Mouse (Mus musculus) forebrain, embryonic 10.5 days (tissue): ENCODE measurements around the gene Ccdc130. TPM values are rescaled to one million over a fixed set of nuclear protein-coding genes. Genes with fewer than 3 reads are reported as not detected.
"Not testable (repeated sequence)": the region's sequence is repeated elsewhere in the genome, so short reads cannot be mapped to it uniquely, and the experiment has no call there.

ENCODE experiments used
- DNase-seq: peaks from one replicate; pipeline ENCODE4 v3.0.0-alpha.2; 2017; ENCODE audit warnings: low spot score; ENCODE audit errors: extremely low spot score
- H3K27ac ChIP-seq: fragments of 300-500 bp; sonication (generic); 2 replicates; pipeline ENCODE4 v1.5.1; 2016; ENCODE audit warnings: mild to moderate bottlenecking
- H3K27me3 ChIP-seq: fragments of 300-500 bp; sonication (generic); 2 replicates; pipeline ENCODE4 v1.6.1; 2016; ENCODE audit warnings: mild to moderate bottlenecking; ENCODE audit not compliant: poor library complexity, severe bottlenecking
- H3K36me3 ChIP-seq: fragments of 300-500 bp; sonication (generic); replicated peaks from 2 replicates; pipeline ENCODE4 v1.6.1; 2016; ENCODE audit warnings: mild to moderate bottlenecking, moderate library complexity
- H3K4me1 ChIP-seq: fragments of 300-500 bp; sonication (generic); 2 replicates; pipeline ENCODE4 v1.6.1; 2016
- H3K4me3 ChIP-seq: fragments of 300-500 bp; sonication (generic); 2 replicates; pipeline ENCODE4 v1.5.1; 2016; ENCODE audit warnings: mild to moderate bottlenecking, moderate library complexity
- H3K9me3 ChIP-seq: fragments of 300-500 bp; sonication (generic); 2 replicates; pipeline ENCODE4 v1.6.1; 2016; ENCODE audit warnings: mild to moderate bottlenecking, moderate library complexity
- WGBS: fragments of 180-500 bp; shearing (Covaris S2); methylation state at CpG from one replicate; pipeline ENCODE4 v1.1.7; 2016; 5-methylcytosine and 5-hydroxymethylcytosine counted together
- polyA plus RNA-seq: library from polyadenylated mRNA; unstranded; fragments of >200 nt; fragmentation: Nextera tagmentation; extraction: Ambion mirVana; gene quantifications from 2 replicates; pipeline ENCODE4 v1.2.1, GENCODE M21; 2016

The Ccdc130 gene
- 21.6 and 23.5 TPM in 2 replicates for polyA plus RNA-seq

DNA sequence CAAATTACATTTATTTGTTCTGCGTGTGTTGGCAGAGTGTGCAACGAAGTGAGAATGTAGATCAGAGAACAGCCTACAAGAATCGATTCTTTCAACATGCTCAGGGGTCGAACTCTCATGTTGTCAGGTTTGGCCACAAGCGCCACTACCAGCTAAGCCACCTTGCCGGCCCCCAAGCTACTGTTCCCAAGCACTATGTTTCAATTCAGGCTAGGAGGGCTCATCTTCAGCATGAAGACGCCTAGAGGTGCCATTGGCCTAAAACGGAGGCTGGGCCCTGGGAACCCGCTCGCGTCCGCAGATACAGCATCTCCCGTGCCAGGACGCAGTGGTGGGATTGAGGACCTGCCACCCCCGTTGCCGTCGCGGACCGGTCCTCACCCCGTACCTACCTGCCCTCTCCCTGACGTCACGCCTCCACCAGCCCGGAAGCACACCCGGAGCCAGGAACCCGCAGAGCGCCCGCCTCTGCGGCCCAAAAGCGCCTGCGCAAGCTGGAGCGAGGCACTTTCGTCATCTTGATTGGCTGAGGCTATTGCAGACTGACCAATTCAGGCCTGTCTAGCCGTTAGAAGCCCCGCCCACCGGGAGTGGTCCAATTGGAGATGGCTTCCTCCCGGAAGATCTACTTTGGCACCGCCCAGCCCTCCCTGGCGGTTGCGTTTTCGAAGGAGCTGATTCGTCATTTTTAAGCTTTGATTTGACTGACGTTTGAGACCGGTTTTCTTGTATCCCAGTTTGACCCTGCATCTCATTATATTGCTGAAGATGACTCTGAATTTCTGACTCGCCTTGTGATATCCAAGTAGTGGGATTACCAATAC, at the start of gene Ccdc130:
Ccdc130 (minus strand) TSS at position 431 of the 824 bp plus-strand sequence.
- H3K9me3 ChIP-seq = no peaks in the 10 kb centered on the region
- no peaks in the 10 kb centered on the region for H3K27me3 ChIP-seq
- DNase-seq = peak; percentile 99
- under 1% methylated on average over 44 of the region's 44 CpGs for WGBS
- H3K4me1 ChIP-seq = peaks cover 14% of the 10 kb centered on the region
- peak within 1 kb of the TSS; percentile 89 for H3K27ac ChIP-seq
- H3K4me3 ChIP-seq = peak within 1 kb of the TSS; percentile 90
- peaks cover 23% of the 10 kb centered on the region for H3K36me3 ChIP-seq

DNA sequence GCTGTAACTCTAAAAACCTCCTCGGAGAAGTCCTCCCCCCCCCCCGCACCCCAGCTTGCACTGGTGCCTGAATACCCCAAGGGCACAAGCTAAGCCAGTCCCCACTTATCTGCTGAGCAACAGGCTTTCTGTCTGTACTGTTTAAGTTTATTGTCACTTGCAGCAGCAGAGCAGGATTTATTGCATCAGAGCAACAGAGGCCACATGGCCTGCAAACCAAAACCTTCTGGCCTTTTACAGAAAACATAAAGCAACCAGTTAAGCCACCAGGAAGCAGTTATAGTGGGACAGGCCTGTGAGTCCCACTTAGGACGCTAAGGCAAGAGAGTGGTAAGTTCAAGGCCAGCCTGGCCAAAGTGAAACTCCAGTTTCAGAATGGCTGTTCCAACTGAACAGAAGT, 38.2 kb upstream of the Ccdc130 start:
- DNase-seq = no peak
- Histone ChIP-seq H3K9me3 (no peaks in the 10 kb centered on the region; the same call in 1 of the 2 replicates), H3K36me3 (no peaks in the 10 kb centered on the region), H3K27me3 (no peaks in the 10 kb centered on the region), H3K4me1 (no peaks in the 10 kb centered on the region), H3K27ac (no peak overlapping the region), H3K4me3 (no peak overlapping the region)
- WGBS = 76% methylated on average over 3 of the region's 3 CpGs

GRCm38 (mm10) chr8:84303951-84304350, 33.8 kb upstream of the Ccdc130 start:
- H3K4me3 ChIP-seq = no peak overlapping the region
- no peaks in the 10 kb centered on the region for H3K36me3 ChIP-seq
- DNase-seq = no peak
- H3K27ac ChIP-seq = no peak overlapping the region
- WGBS = 95% methylated on average over 2 of the region's 2 CpGs
- H3K27me3 ChIP-seq = no peaks in the 10 kb centered on the region
- no peaks in the 10 kb centered on the region for H3K4me1 ChIP-seq
- H3K9me3 ChIP-seq = no peaks in the 10 kb centered on the region; the same call in 1 of the 2 replicates

DNA sequence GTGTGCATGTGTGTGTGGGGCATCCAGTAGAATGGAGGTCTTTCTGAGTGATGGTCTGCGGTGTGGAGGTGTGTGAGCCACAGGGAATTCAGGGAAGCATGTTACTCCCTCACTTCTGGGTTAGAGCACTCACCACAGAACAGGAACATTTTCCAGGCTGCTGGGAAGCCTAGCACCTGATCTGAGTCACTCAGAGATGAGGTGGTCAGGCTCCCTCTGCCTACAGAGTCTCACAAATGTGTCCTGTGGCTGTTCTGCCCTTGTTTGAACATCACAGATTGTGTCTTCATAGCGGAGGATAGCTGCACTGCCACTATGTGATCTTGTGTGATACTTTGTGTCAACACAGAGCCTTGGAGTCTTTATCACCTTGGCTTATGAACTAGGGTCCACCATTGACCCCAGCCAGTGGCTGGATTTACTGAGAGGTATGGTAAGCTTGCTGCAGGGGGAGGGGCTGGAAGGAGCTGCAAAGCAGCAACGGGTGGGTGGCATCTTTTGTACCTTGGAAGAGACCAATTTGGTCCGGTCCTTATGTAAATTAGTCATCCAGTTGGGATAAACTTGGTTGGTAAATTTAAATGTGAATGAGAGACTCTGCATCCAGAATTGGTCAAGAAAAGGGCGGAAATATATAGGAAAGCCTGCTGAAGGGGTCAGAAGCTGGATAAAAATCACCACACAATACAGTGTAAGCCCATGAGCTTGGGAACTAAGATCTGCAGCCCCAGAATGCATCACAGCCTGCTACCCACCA, 27.0 kb upstream of the Ccdc130 start:
- H3K4me1 ChIP-seq = no peaks in the 10 kb centered on the region

DNA sequence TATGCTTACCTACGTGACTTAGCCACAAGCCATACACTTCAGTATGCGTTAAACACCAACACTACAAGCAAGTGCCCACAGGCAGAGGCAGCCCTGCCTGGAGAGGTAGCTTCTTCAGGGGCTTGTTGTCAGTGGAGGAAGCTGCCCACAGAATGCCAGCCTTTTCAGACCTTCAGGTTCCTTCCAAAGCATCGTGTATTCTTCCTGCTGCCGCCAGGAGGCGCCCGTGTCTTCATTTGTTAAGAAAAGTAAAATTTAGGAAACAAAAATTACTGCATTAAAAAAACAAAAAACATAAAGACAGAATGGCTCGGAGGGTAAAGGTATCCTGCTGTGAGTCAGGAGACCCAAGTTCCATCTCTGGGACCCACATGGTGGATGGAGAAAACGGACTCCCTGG, 21.5 kb upstream of the Ccdc130 start:
- 27% methylated on average over 8 of the region's 8 CpGs for WGBS
- H3K36me3 ChIP-seq = no peaks in the 10 kb centered on the region
- DNase-seq = peak; percentile 36
- no peaks in the 10 kb centered on the region for H3K9me3 ChIP-seq
- no peaks in the 10 kb centered on the region for H3K4me1 ChIP-seq
- H3K27ac ChIP-seq = no peak overlapping the region
- no peak overlapping the region for H3K4me3 ChIP-seq
- H3K27me3 ChIP-seq = 0 out of 2 replicates have a peak, but pooled peaks cover 4% of the 10 kb centered on the region

More for the DNA sequence above, 27.0 kb upstream of the Ccdc130 start:
- Histone ChIP-seq H3K9me3 (no peaks in the 10 kb centered on the region), H3K4me3 (no peak overlapping the region), H3K27me3 (0 out of 2 replicates have a peak, but pooled peaks cover 4% of the 10 kb centered on the region), H3K36me3 (no peaks in the 10 kb centered on the region), H3K27ac (no peak overlapping the region)
- WGBS = 71% methylated on average over 5 of the region's 5 CpGs
- DNase-seq = no peak

DNA sequence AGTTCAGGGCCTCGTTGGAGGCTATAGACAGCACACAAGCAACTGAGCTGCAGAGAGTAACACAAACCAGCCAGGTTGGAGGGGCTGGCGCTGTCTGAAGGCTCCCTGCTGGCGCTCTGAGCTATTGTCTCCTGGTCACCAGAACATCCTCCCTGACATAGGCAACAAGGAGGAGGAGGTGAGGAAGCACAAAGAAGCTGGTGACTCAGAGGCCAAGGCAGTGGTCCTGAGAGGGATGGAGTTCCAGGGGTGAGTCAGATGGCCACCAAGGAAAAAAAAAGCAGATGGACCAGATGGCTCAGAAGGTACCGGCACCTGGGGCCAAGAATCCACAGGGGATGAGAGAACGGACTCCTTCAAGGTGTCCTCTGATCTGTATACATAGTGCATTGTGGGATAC, 20.9 kb upstream of the Ccdc130 start:
- 68% methylated on average over 5 of the region's 5 CpGs for WGBS
- H3K36me3 ChIP-seq = no peaks in the 10 kb centered on the region
- no peaks in the 10 kb centered on the region for H3K9me3 ChIP-seq
- H3K4me1 ChIP-seq = no peaks in the 10 kb centered on the region
- 0 out of 2 replicates have a peak, but pooled peaks cover 4% of the 10 kb centered on the region for H3K27me3 ChIP-seq
- H3K4me3 ChIP-seq = no peak overlapping the region
- H3K27ac ChIP-seq = no peak overlapping the region
- no peak for DNase-seq

- H3K4me3 ChIP-seq = no peak overlapping the region
- H3K4me1 ChIP-seq = peaks cover 4% of the 10 kb centered on the region
- H3K36me3 ChIP-seq = no peaks in the 10 kb centered on the region
- 63% methylated on average over 2 of the region's 2 CpGs for WGBS
- H3K9me3 ChIP-seq = no peaks in the 10 kb centered on the region
- DNase-seq = no peak
- no peaks in the 10 kb centered on the region for H3K27me3 ChIP-seq
- H3K27ac ChIP-seq = no peak overlapping the region
Measured at GRCm38 (mm10) chr8:84288892-84289291, 18.7 kb upstream of the Ccdc130 start.

DNA sequence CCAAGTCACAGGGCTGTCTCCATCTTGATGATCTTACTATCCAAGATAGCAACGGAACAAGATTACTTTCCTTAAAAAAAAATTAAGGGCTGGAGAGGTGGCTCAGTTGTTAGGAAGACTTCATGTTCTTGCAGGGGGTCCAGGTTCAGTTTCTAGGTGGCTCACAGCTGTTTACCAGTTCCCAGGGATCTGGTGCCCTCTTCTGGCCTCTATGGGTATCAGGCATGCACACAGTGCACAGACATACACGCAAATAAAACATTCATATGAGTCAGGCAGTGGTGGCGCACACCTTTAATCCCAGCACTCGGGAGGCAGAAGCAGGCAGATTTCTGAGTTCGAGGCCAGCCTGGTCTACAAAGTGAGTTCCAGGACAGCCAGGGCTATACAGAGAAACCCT, 15.5 kb upstream of the Ccdc130 start:
- not testable (repeated sequence) for H3K9me3 ChIP-seq, H3K4me3 ChIP-seq, H3K27me3 ChIP-seq, H3K36me3 ChIP-seq, DNase-seq, H3K4me1 ChIP-seq, H3K27ac ChIP-seq
- WGBS = 59% methylated on average over 5 of the region's 5 CpGs

GRCm38 (mm10) chr8:84284608-84285063, 14.5 kb upstream of the Ccdc130 start:
- 51% methylated on average over 9 of the region's 9 CpGs for WGBS
- H3K9me3 ChIP-seq = 0 out of 2 replicates have a peak, but pooled peaks cover 3% of the 10 kb centered on the region
- H3K4me3 ChIP-seq = no peak overlapping the region
- DNase-seq = no peak
- peaks cover 4% of the 10 kb centered on the region; the same call in 1 of the 2 replicates for H3K27me3 ChIP-seq
- no peaks in the 10 kb centered on the region for H3K36me3 ChIP-seq
- H3K4me1 ChIP-seq = peaks cover 4% of the 10 kb centered on the region
- H3K27ac ChIP-seq = no peak overlapping the region

GRCm38 (mm10) chr8:84280777-84281176, 10.6 kb upstream of the Ccdc130 start:
- 84% methylated on average over 10 of the region's 10 CpGs for WGBS

GRCm38 (mm10) chr8:84276447-84276846, 6.3 kb upstream of the Ccdc130 start:
- Histone ChIP-seq H3K4me1 (peaks cover 10% of the 10 kb centered on the region), H3K27me3 (peaks cover 4% of the 10 kb centered on the region; the same call in 1 of the 2 replicates), H3K9me3 (no peaks in the 10 kb centered on the region), H3K36me3 (no peaks in the 10 kb centered on the region), H3K27ac (no peak overlapping the region), H3K4me3 (no peak overlapping the region)
- 81% methylated on average over 1 of the region's 1 CpGs for WGBS
- DNase-seq = no peak

More at GRCm38 (mm10) chr8:84280777-84281176, 10.6 kb upstream of the Ccdc130 start:
- Histone ChIP-seq H3K27ac (no peak overlapping the region), H3K27me3 (peaks cover 4% of the 10 kb centered on the region; the same call in 1 of the 2 replicates), H3K36me3 (no peaks in the 10 kb centered on the region), H3K4me3 (no peak overlapping the region), H3K4me1 (peaks cover 15% of the 10 kb centered on the region), H3K9me3 (0 out of 2 replicates have a peak, but pooled peaks cover 3% of the 10 kb centered on the region)
- no peak for DNase-seq

DNA sequence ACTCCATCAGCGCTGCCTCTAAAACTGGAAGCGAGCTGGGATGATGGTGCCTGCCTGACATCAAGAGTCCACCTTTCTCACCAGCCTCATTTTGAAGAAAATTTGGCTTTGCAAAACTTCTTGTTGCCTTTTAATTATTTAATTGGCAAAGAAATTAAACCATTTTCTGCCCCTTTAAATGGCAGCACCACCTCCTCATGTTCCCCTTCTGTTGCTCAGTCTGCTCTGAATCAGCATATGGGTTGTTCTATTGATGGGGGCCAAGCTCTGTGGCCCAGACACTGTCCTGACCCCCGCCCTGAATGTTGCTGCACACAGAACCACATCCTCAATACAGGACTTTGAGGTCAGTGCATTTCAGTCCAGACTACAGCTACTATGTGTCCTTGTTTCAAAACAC, 3.8 kb upstream of the Ccdc130 start:
- H3K27ac ChIP-seq = no peak overlapping the region
- peaks cover 23% of the 10 kb centered on the region for H3K4me1 ChIP-seq
- DNase-seq = no peak
- H3K4me3 ChIP-seq = no peak overlapping the region
- H3K36me3 ChIP-seq = no peaks in the 10 kb centered on the region
- WGBS = 83% methylated on average over 3 of the region's 3 CpGs
- no peaks in the 10 kb centered on the region for H3K9me3 ChIP-seq
- no peaks in the 10 kb centered on the region for H3K27me3 ChIP-seq
